Comparison of ENCODE assay signal across 8 mouse cellular contexts in genomic region chr2:170318713-170319532, GRCm38 (mm10).
DNase-seq lines count a peak whose midpoint lies in the region; ATAC-seq and TF ChIP-seq lines count a peak whose summit lies in the region.

No protein-coding gene starts in this region.

- WGBS in embryonic facial prominence, embryonic 15.5 days = 10% methylated on average over 23 of the region's 25 CpGs
- WGBS in heart, embryonic 12.5 days = 10% methylated on average over 25 of the region's 25 CpGs
- WGBS in kidney, embryonic 16.5 days = 11% methylated on average over 25 of the region's 25 CpGs
- 14% methylated on average over 25 of the region's 25 CpGs for WGBS in liver, adult 2 months
- WGBS in stomach, embryonic 14.5 days = 11% methylated on average over 25 of the region's 25 CpGs

- TF ChIP-seq POLR2A in liver, adult 2 months (IDR thresholded peaks at IDR 0.05; ENCODE audit: extremely low read depth, insufficient read depth, low read length) = no peak

- peak overlapping the region; percentile 71 for H3K4me2 ChIP-seq in embryonic facial prominence, embryonic 15.5 days (replicated peaks)
- peak overlapping the region; percentile 71 for H3K4me2 ChIP-seq in heart, embryonic 12.5 days
- H3K4me2 ChIP-seq in kidney, embryonic 16.5 days (replicated peaks; ENCODE audit: low read depth, low read length) = peak overlapping the region; percentile 68
- H3K4me2 ChIP-seq in stomach, embryonic 14.5 days (replicated peaks; ENCODE audit: low read depth, low read length) = peak overlapping the region; percentile 61

- H3K36me3 ChIP-seq in embryonic facial prominence, embryonic 15.5 days = no peaks in the 10 kb centered on the region
- no peaks in the 10 kb centered on the region for H3K36me3 ChIP-seq in heart, embryonic 12.5 days
- no peaks in the 10 kb centered on the region for H3K36me3 ChIP-seq in kidney, embryonic 16.5 days (ENCODE audit: insufficient read depth, low read length)
- no peaks in the 10 kb centered on the region for H3K36me3 ChIP-seq in liver, adult 2 months (ENCODE audit: control insufficient read depth, insufficient read depth, low read length)
- H3K36me3 ChIP-seq in stomach, embryonic 14.5 days (ENCODE audit: control insufficient read depth, insufficient read depth, low read length) = no peaks in the 10 kb centered on the region

- peak; percentile 95 for ATAC-seq in embryonic facial prominence, embryonic 15.5 days (ENCODE audit: insufficient number of reproducible peaks, low FRiP score, low TSS enrichment, low read depth)
- ATAC-seq in heart, embryonic 12.5 days (ENCODE audit: insufficient number of reproducible peaks, low FRiP score) = peak; percentile 87
- peak; percentile 95 for ATAC-seq in kidney, embryonic 16.5 days (ENCODE audit: low FRiP score, low TSS enrichment)
- peak; percentile 87 for ATAC-seq in monocyte, adult 5-6 weeks (replicated peaks; ENCODE audit: insufficient number of reproducible peaks, low FRiP score, low TSS enrichment, poor library complexity, severe bottlenecking)
- peak; percentile 96 for ATAC-seq in stomach, embryonic 14.5 days (ENCODE audit: insufficient number of reproducible peaks, insufficient read depth, low FRiP score, low read depth)

- DNase-seq in ovary, adult 18-20 months (ENCODE audit: low spot score) = peak; percentile 92
- no peak for DNase-seq in ovary, postnatal 10 days (ENCODE audit: low spot score)
- peak; percentile 66 for DNase-seq in liver, adult 2 months (ENCODE audit: extremely low read depth, low read depth, low spot score)

- peaks cover 20% of the 10 kb centered on the region for H3K4me1 ChIP-seq in embryonic facial prominence, embryonic 15.5 days
- peaks cover 27% of the 10 kb centered on the region for H3K4me1 ChIP-seq in heart, embryonic 12.5 days (replicated peaks)
- H3K4me1 ChIP-seq in kidney, embryonic 16.5 days (ENCODE audit: insufficient read depth, low read length) = peaks cover 13% of the 10 kb centered on the region
- no peaks in the 10 kb centered on the region for H3K4me1 ChIP-seq in liver, adult 2 months (ENCODE audit: control insufficient read depth, insufficient read depth, low read length)
- peaks cover 12% of the 10 kb centered on the region for H3K4me1 ChIP-seq in stomach, embryonic 14.5 days (ENCODE audit: control insufficient read depth, insufficient read depth, low read length)

- H3K4me3 ChIP-seq in embryonic facial prominence, embryonic 15.5 days (replicated peaks) = peak overlapping the region; percentile 44
- peak overlapping the region; percentile 46 for H3K4me3 ChIP-seq in heart, embryonic 12.5 days
- peak overlapping the region; percentile 45 for H3K4me3 ChIP-seq in kidney, embryonic 16.5 days (ENCODE audit: low read length)
- no peak overlapping the region; the same call in 1 of the 2 replicates for H3K4me3 ChIP-seq in liver, adult 2 months (ENCODE audit: insufficient read depth, low read depth, low read length)
- H3K4me3 ChIP-seq in stomach, embryonic 14.5 days (ENCODE audit: low read depth, low read length) = peak overlapping the region; percentile 33

- H3K79me2 ChIP-seq in liver, adult 2 months (ENCODE audit: control insufficient read depth, insufficient read depth, low read length) = no peaks in the 10 kb centered on the region

- TF ChIP-seq CTCF in liver, adult 2 months (IDR thresholded peaks at IDR 0.05; ENCODE audit: low read depth, low read length) = peak; percentile 85

- H3K9me3 ChIP-seq in embryonic facial prominence, embryonic 15.5 days (replicated peaks) = no peaks in the 10 kb centered on the region
- H3K9me3 ChIP-seq in heart, embryonic 12.5 days (replicated peaks) = peaks cover 9% of the 10 kb centered on the region
- H3K9me3 ChIP-seq in kidney, embryonic 16.5 days (ENCODE audit: low read length) = no peaks in the 10 kb centered on the region
- no peaks in the 10 kb centered on the region for H3K9me3 ChIP-seq in stomach, embryonic 14.5 days (ENCODE audit: control insufficient read depth, low read depth, low read length)

- no peaks in the 10 kb centered on the region for H3K27me3 ChIP-seq in embryonic facial prominence, embryonic 15.5 days
- no peaks in the 10 kb centered on the region for H3K27me3 ChIP-seq in heart, embryonic 12.5 days (replicated peaks)
- no peaks in the 10 kb centered on the region for H3K27me3 ChIP-seq in kidney, embryonic 16.5 days (ENCODE audit: insufficient read depth, low read length)
- no peaks in the 10 kb centered on the region for H3K27me3 ChIP-seq in liver, adult 2 months (ENCODE audit: control insufficient read depth, insufficient read depth, low read length)
- no peaks in the 10 kb centered on the region for H3K27me3 ChIP-seq in stomach, embryonic 14.5 days (ENCODE audit: control insufficient read depth, insufficient read depth, low read length)

- H3K27ac ChIP-seq in embryonic facial prominence, embryonic 15.5 days (replicated peaks) = peak overlapping the region; percentile 60
- peak overlapping the region; percentile 70 for H3K27ac ChIP-seq in heart, embryonic 12.5 days (ENCODE audit: poor library complexity, severe bottlenecking)
- H3K27ac ChIP-seq in kidney, embryonic 16.5 days (ENCODE audit: low read length) = peak overlapping the region; percentile 65
- 0 out of 2 replicates have a peak overlapping the region, but pooled peaks have one; percentile 1 for H3K27ac ChIP-seq in liver, adult 2 months (replicated peaks; ENCODE audit: insufficient read depth, low read depth, low read length)
- H3K27ac ChIP-seq in stomach, embryonic 14.5 days (ENCODE audit: low read length) = peak overlapping the region; percentile 69; the same call in 1 of the 2 replicates

- peak overlapping the region; percentile 24; the same call in 1 of the 2 replicates for H3K9ac ChIP-seq in embryonic facial prominence, embryonic 15.5 days
- peak overlapping the region; percentile 60 for H3K9ac ChIP-seq in heart, embryonic 12.5 days
- peak overlapping the region; percentile 53 for H3K9ac ChIP-seq in kidney, embryonic 16.5 days (replicated peaks; ENCODE audit: low read length)
- no peak overlapping the region for H3K9ac ChIP-seq in liver, adult 2 months (ENCODE audit: low read depth, low read length)
- H3K9ac ChIP-seq in stomach, embryonic 14.5 days (replicated peaks; ENCODE audit: low read depth, low read length) = no peak overlapping the region

Comparison
In these comparisons a context has a peak if more than half of its experiments do, and no peak if none do; other contexts are left out.
1. H3K27ac ChIP-seq: peak in every context shown above with its lines; median percentile 70 in heart, embryonic 12.5 days; 69 in stomach, embryonic 14.5 days; 65 in kidney, embryonic 16.5 days; 60 in embryonic facial prominence, embryonic 15.5 days; 1 in liver, adult 2 months.
2. H3K9ac ChIP-seq: peak in embryonic facial prominence, embryonic 15.5 days (single experiment), heart, embryonic 12.5 days (single experiment) and kidney, embryonic 16.5 days (single experiment); none in liver, adult 2 months (single experiment) and stomach, embryonic 14.5 days (single experiment).
3. Peak in every context shown above with its lines, with median percentiles within 50 percentile points of each other: ATAC-seq and H3K4me2 ChIP-seq.